Mouse (Mus musculus): Measurements from ENCODE around the gene Ptgis. TPM values are rescaled to one million over a fixed set of nuclear protein-coding genes. Genes with fewer than 3 reads are reported as not detected.

Gene Ptgis
- polyA plus RNA-seq (2016; fragmentation: Nextera tagmentation; extraction: Ambion mirVana): 8.5 and 8.7 TPM in 2 replicates

DNA sequence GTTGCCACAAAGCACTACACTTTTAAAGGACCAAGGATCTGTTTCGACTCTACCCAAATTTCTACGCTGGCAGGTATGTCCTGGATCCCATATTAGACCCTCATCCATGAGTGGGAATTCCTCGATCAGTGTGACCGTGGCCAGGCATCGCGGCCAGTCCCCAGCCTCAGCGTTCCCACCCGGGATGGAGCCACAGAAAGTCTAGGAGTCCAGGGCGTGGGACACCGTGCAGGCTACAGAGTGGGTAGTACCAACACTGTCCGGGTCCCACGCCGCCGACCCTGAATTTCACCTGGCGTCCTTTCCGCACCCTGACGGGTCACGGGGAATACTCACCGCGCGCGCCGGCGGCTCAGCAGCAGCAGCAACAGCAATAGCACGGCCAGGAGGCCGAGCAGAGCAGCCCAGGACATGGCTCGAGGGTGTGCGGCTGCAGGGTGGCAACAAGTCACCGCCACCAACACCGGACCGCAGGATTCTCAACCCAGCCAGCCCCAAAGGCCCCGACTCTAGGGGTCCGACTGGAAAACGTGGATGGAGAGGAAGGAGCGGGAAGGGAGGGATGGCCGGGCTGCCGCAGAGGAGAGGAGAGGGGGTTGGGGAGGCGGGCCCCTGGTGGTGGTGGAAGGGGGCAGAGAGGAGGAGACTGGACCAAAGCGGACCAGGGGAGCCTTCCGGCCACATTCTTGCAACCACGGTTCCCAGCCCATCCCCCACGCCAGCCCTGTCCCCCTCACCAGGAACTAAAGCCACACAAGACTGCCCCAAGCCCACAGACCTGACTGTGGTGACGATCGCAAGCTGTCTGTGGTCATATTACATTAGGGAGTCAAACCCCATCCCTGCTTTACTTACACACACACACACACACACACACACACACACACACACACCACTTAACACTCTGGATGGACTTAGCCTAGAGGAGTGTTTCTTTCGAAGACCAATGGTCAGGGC lies at the start of gene Ptgis:
Gene Ptgis (minus strand): TSS at position 597 of the 957 bp plus-strand sequence.
- H3K4me3 ChIP-seq: peak within 1 kb of the TSS; percentile 41
- H3K9me3 ChIP-seq: no peaks in the 10 kb centered on the region
- H3K27ac ChIP-seq: no peak within 1 kb of the TSS
- peak within 1 kb of the TSS; percentile 59 for H3K9ac ChIP-seq
- H3K27me3 ChIP-seq (replicated peaks): peaks cover 16% of the 10 kb centered on the region; the same call in 1 of the 2 replicates
- peak within 1 kb of the TSS; percentile 90 for H3K4me2 ChIP-seq (replicated peaks)
- WGBS: 4% methylated on average over 44 of the region's 45 CpGs
- H3K36me3 ChIP-seq: no peaks in the 10 kb centered on the region
- 0 out of 2 replicates have a peak, but pooled peaks have one; percentile 21 for ATAC-seq (ENCODE audit: low FRiP score, low read depth)
- peaks cover 11% of the 10 kb centered on the region for H3K4me1 ChIP-seq

DNA sequence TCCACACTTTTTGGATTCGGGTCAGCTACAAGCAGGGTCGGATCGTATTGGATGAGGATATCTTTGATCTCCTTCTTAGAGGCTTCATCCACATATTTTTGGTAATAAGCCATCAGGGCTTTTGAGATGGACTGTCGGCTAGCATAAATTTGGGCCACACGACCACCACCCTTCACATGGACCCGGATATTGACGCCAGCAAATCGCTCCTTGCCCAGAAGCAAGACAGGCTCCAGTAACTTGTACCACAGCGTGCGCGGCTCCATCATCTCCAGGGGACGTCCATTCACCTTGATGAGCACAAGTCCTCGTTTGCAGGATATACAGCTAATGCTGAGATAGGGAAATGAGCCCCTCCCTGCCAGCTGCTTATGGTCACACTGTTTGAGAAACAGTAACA lies 41.1 kb upstream of the Ptgis start:
- no peak for ATAC-seq (ENCODE audit: low FRiP score, low read depth)

DNA sequence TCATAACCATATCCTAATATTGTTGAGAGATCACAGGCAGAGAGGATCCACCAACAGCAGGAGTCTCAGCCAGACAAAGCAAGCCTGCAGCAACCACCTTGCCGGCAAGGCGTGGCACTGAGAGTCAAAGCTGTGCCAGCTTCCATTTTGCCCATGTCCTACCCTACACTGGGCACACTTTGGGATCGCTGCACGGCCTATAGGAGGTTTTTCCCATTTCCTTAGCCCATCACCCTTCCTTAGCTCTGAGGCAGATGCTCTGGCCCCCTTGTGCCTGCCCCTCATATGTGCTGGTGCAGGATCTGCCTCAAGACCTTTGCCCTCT lies 40.5 kb upstream of the Ptgis start:
- no peaks in the 10 kb centered on the region for H3K27me3 ChIP-seq (replicated peaks)
- WGBS: 79% methylated on average over 4 of the region's 4 CpGs
- no peak for ATAC-seq (ENCODE audit: low FRiP score, low read depth)
- no peak overlapping the region for H3K4me3 ChIP-seq
- no peak overlapping the region for H3K27ac ChIP-seq
- H3K4me1 ChIP-seq: no peaks in the 10 kb centered on the region
- no peaks in the 10 kb centered on the region for H3K9me3 ChIP-seq
- no peaks in the 10 kb centered on the region for H3K36me3 ChIP-seq
- no peak overlapping the region for H3K4me2 ChIP-seq (replicated peaks)
- no peak overlapping the region for H3K9ac ChIP-seq

More for the DNA sequence above, 41.1 kb upstream of the Ptgis start:
- H3K4me2 ChIP-seq (replicated peaks): no peak overlapping the region
- 90% methylated on average over 13 of the region's 13 CpGs for WGBS
- H3K27me3 ChIP-seq (replicated peaks): no peaks in the 10 kb centered on the region
- H3K36me3 ChIP-seq: no peaks in the 10 kb centered on the region
- no peak overlapping the region for H3K9ac ChIP-seq
- H3K4me3 ChIP-seq: no peak overlapping the region
- no peaks in the 10 kb centered on the region for H3K4me1 ChIP-seq
- H3K9me3 ChIP-seq: no peaks in the 10 kb centered on the region
- no peak overlapping the region for H3K27ac ChIP-seq

DNA sequence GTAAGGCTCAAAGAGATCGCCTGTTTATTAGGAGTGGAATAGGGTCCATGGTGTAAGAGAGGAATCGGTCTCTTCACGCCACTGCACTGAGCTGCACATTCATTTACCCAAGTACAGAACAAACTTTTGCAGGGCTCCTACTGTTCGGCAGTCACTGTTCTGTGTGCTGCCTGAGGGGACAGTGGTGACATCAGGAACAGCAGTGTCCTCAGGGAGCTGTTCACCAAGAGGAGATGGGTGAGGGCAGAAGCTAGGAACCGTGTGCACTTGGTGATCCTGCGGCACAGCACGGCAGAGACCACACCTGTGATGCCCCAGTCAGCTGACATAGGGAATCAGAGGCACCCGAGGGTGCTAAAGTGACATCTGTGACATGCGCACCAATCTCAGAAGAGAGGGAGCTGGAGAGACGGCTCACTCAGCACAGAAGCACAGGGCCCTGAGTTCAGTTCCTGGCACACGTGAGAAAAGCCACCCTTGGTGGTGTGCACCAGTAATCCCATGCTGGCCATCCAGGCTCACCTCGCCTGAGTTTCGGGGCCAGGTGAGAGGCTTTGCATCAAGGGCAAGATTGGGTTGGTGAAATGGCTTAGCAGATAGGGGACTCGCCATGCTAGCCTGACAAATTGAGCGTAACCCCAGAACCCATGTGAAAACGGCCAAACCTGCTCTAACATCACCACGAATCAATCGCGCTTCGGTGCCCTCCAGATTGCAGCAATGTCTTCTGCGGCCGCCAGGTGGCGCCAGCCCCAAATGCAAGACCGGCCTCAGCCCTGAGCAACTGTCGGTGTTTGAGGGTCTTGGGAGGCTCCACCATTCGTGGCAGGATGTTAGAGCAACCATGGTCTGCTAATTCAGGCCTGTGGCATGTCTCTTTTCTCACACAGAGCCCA lies 39.9 kb upstream of the Ptgis start:
- Histone ChIP-seq H3K36me3 (no peaks in the 10 kb centered on the region), H3K27ac (no peak overlapping the region), H3K4me2 (replicated peaks) (no peak overlapping the region), H3K9ac (no peak overlapping the region), H3K4me3 (no peak overlapping the region), H3K27me3 (replicated peaks) (no peaks in the 10 kb centered on the region), H3K9me3 (no peaks in the 10 kb centered on the region), H3K4me1 (no peaks in the 10 kb centered on the region)
- 46% methylated on average over 26 of the region's 26 CpGs for WGBS
- peak; percentile 72; the same call in 1 of the 2 replicates for ATAC-seq (ENCODE audit: low FRiP score, low read depth)

DNA sequence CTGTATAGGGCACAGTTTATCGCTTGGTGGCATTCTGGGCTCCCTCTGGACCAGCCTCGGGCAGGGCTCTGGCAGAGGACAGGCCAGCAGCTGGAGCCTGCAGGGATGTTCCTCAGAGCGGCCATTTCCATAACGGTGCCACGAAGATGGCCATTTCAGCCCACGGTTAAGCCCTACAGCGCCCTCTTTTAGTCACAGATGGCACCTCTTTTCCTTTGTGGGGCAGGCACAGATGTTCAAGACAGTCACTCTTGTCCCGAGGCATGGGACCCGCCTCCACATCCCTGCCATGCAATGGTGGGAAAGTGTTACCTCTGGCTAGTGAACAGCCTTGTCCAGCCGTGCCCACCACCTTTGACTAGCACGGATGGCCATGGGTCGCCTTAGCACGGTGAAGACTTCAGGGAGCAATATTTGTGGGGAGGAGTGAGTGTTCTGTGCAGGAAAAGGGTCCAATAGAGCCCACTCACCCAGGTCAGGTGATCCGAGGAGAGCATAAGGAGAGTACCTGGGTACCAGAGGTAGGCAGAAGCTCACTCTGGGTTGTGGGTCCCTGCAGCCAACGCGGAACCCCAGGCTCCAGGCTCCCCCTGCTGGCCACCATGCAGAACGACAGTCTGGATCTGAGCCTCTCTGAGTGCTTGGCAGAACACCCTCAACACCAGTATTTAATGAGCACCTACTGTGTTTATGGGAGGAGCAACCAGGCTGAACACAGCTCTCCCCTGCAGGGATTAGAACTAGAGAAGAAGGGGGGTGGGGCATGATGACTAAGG lies 38.5 kb upstream of the Ptgis start:
- no peaks in the 10 kb centered on the region for H3K36me3 ChIP-seq
- ATAC-seq (ENCODE audit: low FRiP score, low read depth): no peak
- no peak overlapping the region for H3K4me3 ChIP-seq
- no peaks in the 10 kb centered on the region for H3K27me3 ChIP-seq (replicated peaks)
- H3K4me2 ChIP-seq (replicated peaks): no peak overlapping the region
- H3K27ac ChIP-seq: no peak overlapping the region
- H3K9ac ChIP-seq: no peak overlapping the region
- WGBS: 60% methylated on average over 17 of the region's 17 CpGs
- no peaks in the 10 kb centered on the region for H3K4me1 ChIP-seq
- no peaks in the 10 kb centered on the region for H3K9me3 ChIP-seq

DNA sequence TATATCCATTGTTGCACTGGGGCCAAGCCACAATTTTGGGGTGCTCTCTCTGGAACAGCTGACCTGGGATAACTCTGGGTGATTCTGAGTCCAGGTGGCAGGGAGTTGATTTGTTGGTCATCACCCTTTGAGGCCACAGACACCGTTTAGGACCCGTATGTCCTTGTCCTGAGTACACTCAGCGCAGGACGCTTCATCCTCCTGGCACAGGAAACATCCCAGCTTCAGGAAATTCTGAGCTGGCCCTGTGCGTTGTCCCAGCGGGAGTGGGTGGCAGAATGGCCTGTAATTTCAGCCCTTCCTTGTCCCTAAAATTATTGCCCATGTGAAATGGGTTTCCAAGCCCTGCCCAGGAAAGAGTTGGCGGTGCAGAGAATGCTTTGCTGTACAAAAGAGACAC lies 37.6 kb upstream of the Ptgis start:
- no peaks in the 10 kb centered on the region for H3K9me3 ChIP-seq
- H3K27ac ChIP-seq: no peak overlapping the region
- H3K4me2 ChIP-seq (replicated peaks): no peak overlapping the region
- H3K36me3 ChIP-seq: no peaks in the 10 kb centered on the region
- H3K9ac ChIP-seq: no peak overlapping the region
- 84% methylated on average over 7 of the region's 7 CpGs for WGBS
- no peaks in the 10 kb centered on the region for H3K4me1 ChIP-seq
- ATAC-seq (ENCODE audit: low FRiP score, low read depth): no peak
- H3K27me3 ChIP-seq (replicated peaks): no peaks in the 10 kb centered on the region
- no peak overlapping the region for H3K4me3 ChIP-seq

DNA sequence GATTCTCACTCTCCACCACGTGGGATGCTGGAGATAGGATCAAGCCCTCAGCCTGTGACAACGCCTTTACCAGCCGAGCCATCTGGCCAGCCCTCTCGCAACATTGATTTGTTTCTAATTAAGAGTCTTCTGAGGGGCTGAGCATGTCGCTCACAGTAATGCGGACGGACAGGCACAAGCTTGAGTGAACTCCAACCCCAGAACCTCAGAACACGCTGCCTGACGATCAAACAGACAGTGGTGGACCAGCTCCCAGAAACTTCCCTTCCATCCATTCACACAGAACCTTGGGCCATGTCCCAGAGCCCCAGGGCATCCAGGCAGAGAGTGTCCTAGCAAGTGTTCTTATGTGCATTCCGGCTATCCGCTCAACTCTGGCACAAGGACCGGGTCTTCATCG lies 36.6 kb upstream of the Ptgis start:
- no peaks in the 10 kb centered on the region for H3K36me3 ChIP-seq
- H3K9ac ChIP-seq: no peak overlapping the region
- no peak for ATAC-seq (ENCODE audit: low FRiP score, low read depth)
- no peak overlapping the region for H3K27ac ChIP-seq
- no peaks in the 10 kb centered on the region for H3K4me1 ChIP-seq
- no peak overlapping the region for H3K4me2 ChIP-seq (replicated peaks)
- 82% methylated on average over 13 of the region's 13 CpGs for WGBS
- no peaks in the 10 kb centered on the region for H3K9me3 ChIP-seq
- no peaks in the 10 kb centered on the region for H3K27me3 ChIP-seq (replicated peaks)
- no peak overlapping the region for H3K4me3 ChIP-seq

DNA sequence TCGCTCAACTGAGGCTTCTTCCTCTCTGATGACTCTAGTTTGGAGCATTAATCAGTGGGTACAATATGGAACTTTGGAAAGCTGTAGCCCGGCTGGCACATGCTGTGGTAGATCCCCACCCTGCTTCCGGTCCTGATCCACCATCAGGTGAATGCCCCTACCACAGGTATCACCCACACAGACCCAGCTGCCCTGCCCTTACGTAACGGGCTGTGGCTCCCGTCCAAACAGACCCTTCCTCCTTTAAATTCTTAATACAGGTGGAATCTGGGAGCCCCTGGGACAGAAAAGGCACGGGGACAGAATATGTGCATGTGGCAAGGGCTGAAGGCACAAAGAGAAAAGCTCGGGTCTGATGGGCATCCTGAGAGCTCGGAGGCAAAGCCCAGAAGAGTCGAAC lies 35.5 kb upstream of the Ptgis start:
- Histone ChIP-seq H3K4me3 (no peak overlapping the region), H3K4me2 (replicated peaks) (no peak overlapping the region), H3K9me3 (no peaks in the 10 kb centered on the region), H3K27me3 (replicated peaks) (no peaks in the 10 kb centered on the region), H3K9ac (no peak overlapping the region), H3K4me1 (no peaks in the 10 kb centered on the region), H3K36me3 (no peaks in the 10 kb centered on the region), H3K27ac (no peak overlapping the region)
- no peak for ATAC-seq (ENCODE audit: low FRiP score, low read depth)
- 86% methylated on average over 10 of the region's 10 CpGs for WGBS

DNA sequence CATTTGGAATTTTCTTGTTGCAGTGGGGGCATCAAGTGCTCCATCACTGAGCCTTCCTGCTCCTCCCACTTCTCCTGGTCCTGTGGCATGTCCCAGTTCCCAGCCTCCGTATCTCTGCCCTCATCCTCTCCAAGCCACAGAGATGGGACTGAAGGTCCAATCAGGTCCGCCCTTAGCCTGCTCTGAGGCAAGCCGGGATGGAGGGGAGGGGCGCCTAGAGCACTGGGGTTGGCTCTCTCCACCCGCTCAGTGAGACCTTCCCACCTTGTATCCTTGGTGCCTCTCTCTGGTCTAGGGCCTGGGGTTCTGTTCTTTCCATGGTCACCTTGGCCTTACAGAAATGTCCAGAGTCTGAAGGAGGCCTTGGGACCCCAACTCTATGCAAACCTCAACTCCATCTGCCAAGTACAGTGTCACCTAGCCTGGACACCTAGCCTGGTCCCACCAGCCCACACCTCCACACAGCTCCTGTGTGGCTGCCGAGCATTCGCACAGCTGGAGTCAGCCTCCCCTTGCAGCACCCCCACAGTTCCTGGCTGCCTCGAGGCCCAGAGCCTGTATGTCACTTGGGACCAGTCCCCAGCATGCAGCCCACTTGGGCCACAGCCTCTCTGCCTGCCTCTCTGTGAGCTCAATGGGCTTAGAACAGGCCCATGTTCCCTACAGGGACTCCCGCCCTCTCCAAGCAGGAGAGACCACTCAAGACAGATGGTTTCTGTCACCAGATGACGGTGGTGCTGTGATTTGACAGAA lies 34.5 kb upstream of the Ptgis start:
- no peak for ATAC-seq (ENCODE audit: low FRiP score, low read depth)
- Histone ChIP-seq H3K36me3 (no peaks in the 10 kb centered on the region), H3K9me3 (no peaks in the 10 kb centered on the region), H3K9ac (no peak overlapping the region), H3K4me1 (no peaks in the 10 kb centered on the region), H3K27ac (no peak overlapping the region), H3K4me2 (replicated peaks) (no peak overlapping the region), H3K27me3 (replicated peaks) (no peaks in the 10 kb centered on the region), H3K4me3 (no peak overlapping the region)
- WGBS: 54% methylated on average over 10 of the region's 10 CpGs

DNA sequence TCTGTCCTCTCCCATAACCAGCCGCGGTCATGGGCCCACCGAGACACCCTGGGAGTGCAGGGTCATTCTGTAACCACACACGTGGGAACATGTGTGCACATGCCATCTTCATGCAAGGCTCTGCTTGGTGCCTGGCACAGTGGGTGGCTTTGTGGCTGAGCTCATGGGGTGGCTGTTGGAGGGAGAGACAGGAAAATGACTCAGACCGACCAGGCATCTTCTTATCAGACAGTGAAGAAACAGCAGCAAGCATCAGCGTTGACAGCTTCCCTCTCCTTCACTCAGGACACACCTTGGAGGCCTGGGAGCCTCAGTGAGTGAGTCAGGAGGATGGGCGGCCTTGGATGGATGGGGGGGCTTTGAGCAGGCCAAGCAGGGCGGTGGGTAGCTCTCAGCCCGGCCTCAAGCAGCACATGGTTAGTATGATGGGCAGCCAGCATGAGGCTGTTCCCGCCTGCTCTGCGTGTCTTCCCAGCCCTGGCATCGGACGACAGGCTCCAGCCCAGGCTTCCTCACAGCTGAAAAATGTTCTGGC lies 32.9 kb upstream of the Ptgis start:
- Histone ChIP-seq H3K4me2 (replicated peaks) (no peak overlapping the region), H3K9me3 (no peaks in the 10 kb centered on the region), H3K27ac (no peak overlapping the region), H3K27me3 (replicated peaks) (no peaks in the 10 kb centered on the region), H3K36me3 (no peaks in the 10 kb centered on the region), H3K4me3 (no peak overlapping the region), H3K9ac (no peak overlapping the region), H3K4me1 (no peaks in the 10 kb centered on the region)
- no peak for ATAC-seq (ENCODE audit: low FRiP score, low read depth)
- WGBS: 85% methylated on average over 13 of the region's 13 CpGs

DNA sequence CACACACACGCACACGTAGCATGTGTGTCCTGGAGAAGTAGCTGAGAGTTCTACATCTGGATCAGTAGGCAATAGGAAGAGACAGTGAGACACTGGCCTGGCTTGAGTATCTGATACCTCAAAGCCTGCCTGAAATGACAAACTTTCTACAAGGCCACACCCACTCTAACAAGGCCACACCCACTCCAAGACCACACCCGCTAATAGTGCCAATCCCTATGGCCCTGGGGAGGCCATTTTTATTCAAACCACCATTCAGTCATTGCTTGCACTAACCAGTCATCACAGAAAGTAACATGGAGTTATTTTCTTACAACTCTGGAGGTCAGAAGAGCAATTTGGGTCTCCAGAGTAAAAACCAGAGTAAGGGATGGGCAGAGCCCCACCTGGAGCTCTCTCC lies 32.3 kb upstream of the Ptgis start:
- Histone ChIP-seq H3K4me2 (replicated peaks) (no peak overlapping the region), H3K27ac (no peak overlapping the region), H3K4me1 (no peaks in the 10 kb centered on the region), H3K9me3 (no peaks in the 10 kb centered on the region), H3K36me3 (no peaks in the 10 kb centered on the region), H3K4me3 (no peak overlapping the region), H3K9ac (no peak overlapping the region), H3K27me3 (replicated peaks) (no peaks in the 10 kb centered on the region)
- WGBS: 84% methylated on average over 3 of the region's 3 CpGs
- no peak for ATAC-seq (ENCODE audit: low FRiP score, low read depth)

All from neural tube, embryonic 12.5 days (tissue).